Mouse (Mus musculus) forebrain, embryonic 16.5 days (tissue): ENCODE data around the gene Eml6. TPM values are rescaled to one million over a fixed set of nuclear protein-coding genes. Genes with fewer than 3 reads are reported as not detected.

ENCODE experiments used
- ATAC-seq: fragments of 200-750 bp; cut with Nextera tagmentation; 2 replicates; pipeline ENCODE4 v1.8.0; 2017; ENCODE audit warnings: mild to moderate bottlenecking, moderate library complexity
- H3K27ac ChIP-seq: fragments of 300-500 bp; sonication (generic); 2 replicates; pipeline ENCODE4 v1.5.1; 2014; ENCODE audit warnings: low read length, control low read depth
- H3K27me3 ChIP-seq: fragments of 300-500 bp; sonication (generic); replicated peaks from 2 replicates; pipeline ENCODE4 v1.6.1; 2014; ENCODE audit warnings: low read length; ENCODE audit not compliant: control insufficient read depth, insufficient read depth
- H3K36me3 ChIP-seq: fragments of 300-500 bp; sonication (generic); 2 replicates; pipeline ENCODE4 v1.6.1; 2014; ENCODE audit not compliant: control insufficient read depth, insufficient read depth
- H3K4me1 ChIP-seq: fragments of 300-500 bp; sonication (generic); replicated peaks from 2 replicates; pipeline ENCODE4 v1.6.1; 2014; ENCODE audit warnings: low read length; ENCODE audit not compliant: control insufficient read depth, insufficient read depth
- H3K4me2 ChIP-seq: fragments of 300-500 bp; sonication (generic); 2 replicates; pipeline ENCODE4 v1.6.1; 2014; ENCODE audit warnings: mild to moderate bottlenecking, low read length, control low read depth
- H3K4me3 ChIP-seq: fragments of 300-500 bp; sonication (generic); replicated peaks from 2 replicates; pipeline ENCODE4 v1.5.1; 2014; ENCODE audit warnings: mild to moderate bottlenecking, low read length, control low read depth
- H3K9ac ChIP-seq: fragments of 300-500 bp; sonication (generic); replicated peaks from 2 replicates; pipeline ENCODE4 v1.6.1; 2014; ENCODE audit warnings: low read depth, low read length, control low read depth
- H3K9me3 ChIP-seq: fragments of 300-500 bp; sonication (generic); 2 replicates; pipeline ENCODE4 v1.6.1; 2016; ENCODE audit warnings: low read length; ENCODE audit not compliant: control insufficient read depth
- WGBS: fragments of 180-500 bp; shearing (Covaris S2); extraction: QIAGEN DNeasy Blood & Tissue Kit; methylation state at CpG from one replicate; pipeline ENCODE4 v1.1.7; 2014; 5-methylcytosine and 5-hydroxymethylcytosine counted together
- polyA plus RNA-seq: library from polyadenylated mRNA; unstranded; fragments of >200 nt; fragmentation: Nextera tagmentation; extraction: Ambion mirVana; gene quantifications from 2 replicates; pipeline ENCODE4 v1.2.1, GENCODE M21; 2015

Gene Eml6
- polyA plus RNA-seq, 1 experiment from 2014 or later, result 5.6 TPM

DNA sequence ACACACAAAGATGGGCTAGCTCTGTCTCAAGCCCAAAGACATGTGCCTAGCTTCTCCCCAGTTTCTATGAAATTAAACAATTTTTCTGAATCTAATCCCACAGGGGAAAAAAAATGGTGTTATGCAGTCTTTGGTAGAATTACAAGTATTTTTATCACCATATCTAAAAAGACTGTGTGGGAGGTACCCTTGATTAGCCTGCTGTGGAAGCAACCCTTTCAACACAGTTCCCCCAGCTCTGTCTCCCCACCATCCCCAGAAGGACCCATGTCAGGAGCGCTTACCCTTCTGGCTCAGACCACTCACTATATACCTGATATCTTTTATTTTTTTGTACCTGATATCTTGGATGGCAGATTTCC, 276.4 kb downstream of the Eml6 start:
- H3K27ac ChIP-seq, result no peak overlapping the region
- no peak overlapping the region for H3K9ac ChIP-seq
- no peak overlapping the region for H3K4me3 ChIP-seq
- no peaks in the 10 kb centered on the region for H3K27me3 ChIP-seq
- peaks cover 16% of the 10 kb centered on the region for H3K36me3 ChIP-seq
- 100% methylated on average over 1 of the region's 1 CpGs for WGBS
- no peak for ATAC-seq
- no peak overlapping the region for H3K4me2 ChIP-seq
- H3K9me3 ChIP-seq, result no peaks in the 10 kb centered on the region
- no peaks in the 10 kb centered on the region for H3K4me1 ChIP-seq

DNA sequence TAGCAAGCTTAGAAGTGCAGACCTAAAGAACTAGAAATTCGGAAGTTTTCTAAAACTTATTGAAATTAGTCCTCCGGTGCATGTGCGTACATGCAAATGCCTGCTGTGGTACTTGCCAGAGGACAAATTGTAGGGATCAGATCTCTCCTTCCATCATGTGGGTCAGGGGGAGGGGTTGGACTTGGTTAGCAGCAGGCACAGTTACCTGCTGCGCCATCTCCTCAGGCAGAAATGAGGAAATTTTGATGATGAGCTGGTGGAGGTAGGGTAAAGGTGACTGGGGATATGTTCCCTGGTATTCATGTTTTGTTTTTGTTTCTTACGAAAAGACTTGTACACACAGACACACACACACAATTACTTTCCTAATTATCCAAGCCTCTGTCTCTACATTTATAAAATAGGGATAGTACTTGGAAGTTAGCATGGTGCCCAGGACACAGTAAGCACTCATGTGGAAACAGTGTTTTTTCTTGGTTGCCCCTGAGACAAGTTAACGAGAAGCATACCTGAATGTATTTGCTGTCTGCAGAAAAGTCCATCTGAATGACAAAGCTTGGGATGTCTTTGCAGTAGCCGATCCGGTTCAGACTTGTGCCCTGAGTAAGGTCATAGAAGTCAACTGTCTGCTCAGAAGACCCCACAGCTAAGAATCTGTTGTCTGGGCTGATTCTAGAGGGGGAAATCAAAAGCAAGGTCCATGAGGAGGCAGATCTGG, 276.9 kb downstream of the Eml6 start:
- no peak for ATAC-seq
- no peaks in the 10 kb centered on the region for H3K9me3 ChIP-seq
- no peak overlapping the region for H3K9ac ChIP-seq
- H3K27ac ChIP-seq, result no peak overlapping the region
- no peak overlapping the region for H3K4me2 ChIP-seq
- H3K4me3 ChIP-seq, result no peak overlapping the region
- no peaks in the 10 kb centered on the region for H3K4me1 ChIP-seq
- H3K27me3 ChIP-seq, result no peaks in the 10 kb centered on the region
- H3K36me3 ChIP-seq, result peaks cover 16% of the 10 kb centered on the region
- WGBS, result 79% methylated on average over 8 of the region's 8 CpGs

GRCm38 (mm10) chr11:29747881-29748280, 278.0 kb downstream of the Eml6 start:
- Histone ChIP-seq H3K27me3 (no peaks in the 10 kb centered on the region), H3K4me2 (no peak overlapping the region), H3K36me3 (peaks cover 22% of the 10 kb centered on the region), H3K27ac (no peak overlapping the region), H3K9ac (no peak overlapping the region), H3K4me1 (no peaks in the 10 kb centered on the region), H3K9me3 (no peaks in the 10 kb centered on the region), H3K4me3 (no peak overlapping the region)
- ATAC-seq, result no peak
- 53% methylated on average over 1 of the region's 1 CpGs for WGBS

DNA sequence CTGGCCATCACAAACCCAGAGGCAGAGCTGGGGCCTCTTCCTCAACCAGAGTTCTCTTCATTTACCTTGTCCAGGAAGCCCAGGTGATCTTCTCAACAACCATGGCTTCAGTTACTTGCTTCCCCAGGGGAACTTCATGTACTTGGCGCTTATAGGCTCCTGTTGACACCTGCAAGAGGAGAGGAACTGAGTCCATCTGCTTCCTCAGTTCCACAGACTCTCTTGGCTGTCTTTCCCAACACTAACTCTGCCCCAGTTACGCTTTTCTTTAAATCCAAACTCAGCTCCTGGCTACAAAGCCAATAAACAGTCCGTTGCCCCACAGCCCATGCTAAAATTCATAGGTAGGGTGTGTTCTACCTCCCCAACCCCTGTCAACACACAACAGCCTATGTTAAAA, 278.5 kb downstream of the Eml6 start:
- peaks cover 22% of the 10 kb centered on the region for H3K36me3 ChIP-seq
- no peak overlapping the region for H3K4me2 ChIP-seq
- no peak overlapping the region for H3K9ac ChIP-seq
- no peak for ATAC-seq
- H3K27me3 ChIP-seq, result no peaks in the 10 kb centered on the region
- H3K4me1 ChIP-seq, result no peaks in the 10 kb centered on the region
- H3K27ac ChIP-seq, result no peak overlapping the region
- H3K9me3 ChIP-seq, result no peaks in the 10 kb centered on the region
- WGBS, result 89% methylated on average over 3 of the region's 3 CpGs
- H3K4me3 ChIP-seq, result no peak overlapping the region

DNA sequence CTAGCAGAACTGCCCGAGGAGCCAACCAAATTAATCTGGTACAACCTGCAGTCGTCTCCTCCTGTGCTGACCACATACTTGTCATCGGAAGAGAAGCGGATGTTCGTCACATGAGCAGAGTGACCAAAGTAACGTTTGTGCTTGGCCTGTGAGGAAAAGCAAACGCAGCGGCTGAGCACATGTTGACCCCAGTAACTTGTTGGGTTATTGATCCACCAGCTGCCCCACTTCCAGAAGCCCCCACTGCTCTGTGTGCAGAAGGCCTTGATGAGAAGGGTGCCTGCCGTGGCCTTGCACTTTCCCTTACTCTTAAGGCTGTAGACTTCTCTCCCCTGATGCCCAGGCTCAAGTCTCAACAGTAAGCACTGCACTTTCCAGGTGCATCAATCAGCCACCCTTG, 279.6 kb downstream of the Eml6 start:
- Histone ChIP-seq H3K4me2 (no peak overlapping the region), H3K27ac (no peak overlapping the region), H3K4me3 (no peak overlapping the region), H3K4me1 (no peaks in the 10 kb centered on the region), H3K9ac (no peak overlapping the region), H3K9me3 (no peaks in the 10 kb centered on the region), H3K27me3 (no peaks in the 10 kb centered on the region), H3K36me3 (peaks cover 22% of the 10 kb centered on the region)
- WGBS, result 95% methylated on average over 9 of the region's 9 CpGs
- no peak for ATAC-seq

GRCm38 (mm10) chr11:29745513-29745912, 280.3 kb downstream of the Eml6 start:
- no peak overlapping the region for H3K9ac ChIP-seq
- no peak overlapping the region for H3K4me3 ChIP-seq
- no peaks in the 10 kb centered on the region for H3K27me3 ChIP-seq
- no peak overlapping the region for H3K27ac ChIP-seq
- no peak overlapping the region for H3K4me2 ChIP-seq
- H3K9me3 ChIP-seq, result no peaks in the 10 kb centered on the region
- 60% methylated on average over 2 of the region's 2 CpGs for WGBS
- H3K36me3 ChIP-seq, result peaks cover 24% of the 10 kb centered on the region
- ATAC-seq, result no peak
- no peaks in the 10 kb centered on the region for H3K4me1 ChIP-seq

- 69% methylated on average over 5 of the region's 5 CpGs for WGBS
Measured at GRCm38 (mm10) chr11:29744760-29745430, 280.9 kb downstream of the Eml6 start.

GRCm38 (mm10) chr11:29739752-29740151, 286.1 kb downstream of the Eml6 start:
- Histone ChIP-seq H3K9ac (no peak overlapping the region), H3K9me3 (no peaks in the 10 kb centered on the region), H3K4me1 (no peaks in the 10 kb centered on the region), H3K4me3 (no peak overlapping the region), H3K27ac (no peak overlapping the region), H3K4me2 (no peak overlapping the region), H3K36me3 (peaks cover 14% of the 10 kb centered on the region), H3K27me3 (no peaks in the 10 kb centered on the region)
- ATAC-seq, result no peak
- 91% methylated on average over 2 of the region's 2 CpGs for WGBS

More at GRCm38 (mm10) chr11:29744760-29745430, 280.9 kb downstream of the Eml6 start:
- no peaks in the 10 kb centered on the region for H3K9me3 ChIP-seq
- H3K27me3 ChIP-seq, result no peaks in the 10 kb centered on the region
- H3K36me3 ChIP-seq, result peaks cover 24% of the 10 kb centered on the region
- no peak overlapping the region for H3K4me2 ChIP-seq
- H3K4me3 ChIP-seq, result no peak overlapping the region
- H3K9ac ChIP-seq, result no peak overlapping the region
- H3K4me1 ChIP-seq, result no peaks in the 10 kb centered on the region
- ATAC-seq, result peak; percentile 51
- H3K27ac ChIP-seq, result no peak overlapping the region

DNA sequence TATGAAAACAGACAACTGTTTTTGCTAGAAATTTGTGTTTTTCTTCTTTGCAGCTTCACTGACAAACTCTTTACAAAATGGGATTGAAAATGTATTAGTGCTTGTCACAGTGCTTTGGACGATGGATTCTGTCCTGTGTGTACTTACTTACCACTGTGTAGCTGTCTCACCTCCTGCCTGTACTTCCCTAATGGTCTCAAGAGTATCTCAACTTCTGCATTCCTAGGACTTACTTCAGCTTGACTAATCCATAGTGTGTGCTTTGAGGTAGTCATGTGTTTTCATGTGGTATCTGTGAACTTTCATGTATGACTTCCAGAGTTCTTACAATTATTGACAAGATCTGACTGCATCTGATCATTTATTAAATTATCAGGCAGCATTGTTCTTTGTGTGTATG, 297.9 kb downstream of the Eml6 start:
- no peaks in the 10 kb centered on the region for H3K36me3 ChIP-seq
- peaks cover 2% of the 10 kb centered on the region for H3K4me1 ChIP-seq
- H3K9ac ChIP-seq, result no peak overlapping the region
- H3K4me3 ChIP-seq, result no peak overlapping the region
- no peak overlapping the region for H3K4me2 ChIP-seq
- no peaks in the 10 kb centered on the region for H3K9me3 ChIP-seq
- H3K27me3 ChIP-seq, result no peaks in the 10 kb centered on the region
- H3K27ac ChIP-seq, result no peak overlapping the region
- ATAC-seq, result no peak
- WGBS, result 86% methylated on average over 1 of the region's 1 CpGs
